Mouse (Mus musculus): Measurements from ENCODE around the gene Otud3. TPM values are rescaled to one million over a fixed set of nuclear protein-coding genes. Genes with fewer than 3 reads are reported as not detected.

Gene Otud3
- polyA plus RNA-seq (2012; rRNA removed) (1.1 and 1.5 TPM in 2 replicates), polyA plus RNA-seq (2014; fragmentation: Nextera tagmentation; extraction: Ambion mirVana) (0.75 and 0.94 TPM in 2 replicates)

GRCm38 (mm10) chr4:138913797-138914196 lies at the start of gene Otud3:
Otud3 (minus strand) TSS chr4:138913945.
- WGBS (ENCODE audit: insufficient replicate concordance), result under 1% methylated on average over 39 of the region's 39 CpGs
- H3K9ac ChIP-seq (replicated peaks), result peak within 1 kb of the TSS; percentile 83
- H3K36me3 ChIP-seq (replicated peaks; ENCODE audit: control insufficient read depth, insufficient read depth, low read depth), result no peaks in the 10 kb centered on the region
- TF ChIP-seq EP300 (IDR thresholded peaks at IDR 0.05; ENCODE audit: low read depth) (no peak), CTCF (IDR thresholded peaks at IDR 0.05; ENCODE audit: low read depth) (peak; percentile 80)
- peak; percentile 82 to 86 (median 84) for DNase-seq (ENCODE audit: low read depth in 3 of 3, low spot score in 3 of 3)
- no peak within 1 kb of the TSS for H3K27ac ChIP-seq
- peaks cover 0 to 4% of the 10 kb centered on the region in 2 experiments; a peak in 3 of 4 replicates for H3K4me1 ChIP-seq (replicated peaks; ENCODE audit: control insufficient read depth in 2 of 2, insufficient read depth in 2 of 2, low read length in 1 of 2)
- H3K4me2 ChIP-seq (ENCODE audit: low read depth), result peak within 1 kb of the TSS; percentile 89
- no peaks in the 10 kb centered on the region for H3K27me3 ChIP-seq (ENCODE audit: control insufficient read depth, insufficient read depth, low read length)
- peak within 1 kb of the TSS; percentile 67 to 87 for H3K4me3 ChIP-seq (ENCODE audit: insufficient read depth in 1 of 2, low read depth in 2 of 2, low read length in 2 of 2)
- ATAC-seq (ENCODE audit: insufficient read depth), result peak; percentile 90
- no peaks in the 10 kb centered on the region for H3K9me3 ChIP-seq (ENCODE audit: control insufficient read depth, low read length)

DNA sequence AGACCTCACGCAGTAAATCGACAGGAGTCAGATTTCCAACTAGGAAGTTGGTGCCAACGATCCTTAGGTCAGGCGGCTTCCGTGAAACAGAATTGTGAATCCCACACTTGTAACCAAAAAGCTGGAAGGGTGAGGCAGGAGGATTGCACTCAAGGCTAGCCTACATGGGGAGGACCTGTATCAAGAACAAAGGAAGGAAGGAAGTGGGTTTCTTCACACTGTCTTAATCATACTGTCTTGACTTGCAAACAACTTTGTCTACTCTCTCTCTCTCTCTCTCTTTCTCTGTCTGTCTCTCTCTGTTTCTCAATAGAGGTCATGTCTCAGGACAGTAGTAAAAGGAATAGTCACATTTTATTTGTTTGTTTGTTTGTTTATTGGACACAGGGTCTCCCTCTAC lies 49.0 kb upstream of the Otud3 start:
- Histone ChIP-seq H3K4me1 (replicated peaks; ENCODE audit: control insufficient read depth in 2 of 2, insufficient read depth in 2 of 2, low read length in 1 of 2) (no peaks in the 10 kb centered on the region; a peak in 1 of 4 replicates), H3K4me2 (ENCODE audit: low read depth) (no peak overlapping the region), H3K36me3 (replicated peaks; ENCODE audit: control insufficient read depth, insufficient read depth, low read depth) (no peaks in the 10 kb centered on the region), H3K9ac (replicated peaks) (no peak overlapping the region), H3K27me3 (ENCODE audit: control insufficient read depth, insufficient read depth, low read length) (no peaks in the 10 kb centered on the region), H3K27ac (no peak overlapping the region), H3K4me3 (ENCODE audit: insufficient read depth in 1 of 2, low read depth in 2 of 2, low read length in 2 of 2) (no peak overlapping the region), H3K9me3 (ENCODE audit: control insufficient read depth, low read length) (no peaks in the 10 kb centered on the region)
- no peak for TF ChIP-seq CTCF (IDR thresholded peaks at IDR 0.05; ENCODE audit: low read depth)
- no peak for TF ChIP-seq EP300 (IDR thresholded peaks at IDR 0.05; ENCODE audit: low read depth)
- DNase-seq (ENCODE audit: low read depth in 3 of 3, low spot score in 3 of 3) (no peak), ATAC-seq (ENCODE audit: insufficient read depth) (no peak)
- WGBS (ENCODE audit: insufficient replicate concordance), result 48% methylated on average over 5 of the region's 5 CpGs

- no peak overlapping the region for H3K4me2 ChIP-seq (ENCODE audit: low read depth)
- H3K27me3 ChIP-seq (ENCODE audit: control insufficient read depth, insufficient read depth, low read length), result no peaks in the 10 kb centered on the region
- H3K36me3 ChIP-seq (replicated peaks; ENCODE audit: control insufficient read depth, insufficient read depth, low read depth), result no peaks in the 10 kb centered on the region
- no peak for ATAC-seq (ENCODE audit: insufficient read depth)
- TF ChIP-seq CTCF (IDR thresholded peaks at IDR 0.05; ENCODE audit: low read depth) (no peak), EP300 (IDR thresholded peaks at IDR 0.05; ENCODE audit: low read depth) (no peak)
- H3K4me1 ChIP-seq (replicated peaks; ENCODE audit: control insufficient read depth in 2 of 2, insufficient read depth in 2 of 2, low read length in 1 of 2), result no peaks in the 10 kb centered on the region
- 54% methylated on average over 7 of the region's 7 CpGs for WGBS (ENCODE audit: insufficient replicate concordance)
- H3K4me3 ChIP-seq (ENCODE audit: insufficient read depth in 1 of 2, low read depth in 2 of 2, low read length in 2 of 2), result no peak overlapping the region
- H3K27ac ChIP-seq, result no peak overlapping the region
- no peak overlapping the region for H3K9ac ChIP-seq (replicated peaks)
- DNase-seq (ENCODE audit: low read depth in 3 of 3, low spot score in 3 of 3), result no peak
- H3K9me3 ChIP-seq (ENCODE audit: control insufficient read depth, low read length), result no peaks in the 10 kb centered on the region
Measured at GRCm38 (mm10) chr4:138959926-138960325, 46.2 kb upstream of the Otud3 start.

- DNase-seq (ENCODE audit: low read depth in 3 of 3, low spot score in 3 of 3) (no peak), ATAC-seq (ENCODE audit: insufficient read depth) (no peak)
- H3K4me3 ChIP-seq (ENCODE audit: insufficient read depth in 1 of 2, low read depth in 2 of 2, low read length in 2 of 2), result no peak overlapping the region
- no peak overlapping the region for H3K9ac ChIP-seq (replicated peaks)
- no peaks in the 10 kb centered on the region for H3K9me3 ChIP-seq (ENCODE audit: control insufficient read depth, low read length)
- H3K36me3 ChIP-seq (replicated peaks; ENCODE audit: control insufficient read depth, insufficient read depth, low read depth), result no peaks in the 10 kb centered on the region
- H3K27me3 ChIP-seq (ENCODE audit: control insufficient read depth, insufficient read depth, low read length), result no peaks in the 10 kb centered on the region
- no peak overlapping the region for H3K27ac ChIP-seq
- H3K4me1 ChIP-seq (replicated peaks; ENCODE audit: control insufficient read depth in 2 of 2, insufficient read depth in 2 of 2, low read length in 1 of 2), result no peaks in the 10 kb centered on the region
- TF ChIP-seq EP300 (IDR thresholded peaks at IDR 0.05; ENCODE audit: low read depth) (no peak), CTCF (IDR thresholded peaks at IDR 0.05; ENCODE audit: low read depth) (no peak)
- no peak overlapping the region for H3K4me2 ChIP-seq (ENCODE audit: low read depth)
- 67% methylated on average over 15 of the region's 15 CpGs for WGBS (ENCODE audit: insufficient replicate concordance)
Measured at GRCm38 (mm10) chr4:138959120-138959519, 45.4 kb upstream of the Otud3 start.

DNA sequence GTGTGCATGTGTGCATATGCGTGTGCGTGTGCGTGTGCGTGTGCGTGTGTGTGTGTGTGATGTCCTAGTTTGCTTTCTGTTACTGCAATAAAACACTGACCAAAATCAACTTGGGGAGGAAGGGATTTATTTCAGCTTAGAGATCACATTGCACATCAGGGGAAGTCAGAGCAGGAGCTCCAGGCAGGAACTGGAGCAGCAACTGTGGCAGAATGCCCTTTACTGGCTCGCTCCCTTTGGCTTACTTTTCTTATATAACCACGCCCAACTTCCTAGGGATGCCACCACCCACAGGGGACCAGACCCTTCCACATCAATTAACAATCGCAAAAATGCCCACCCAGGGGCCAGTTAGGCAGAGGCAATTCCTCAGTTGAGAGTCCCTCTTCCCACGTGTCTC lies 44.9 kb upstream of the Otud3 start:
- Histone ChIP-seq H3K9ac (replicated peaks) (no peak overlapping the region), H3K9me3 (ENCODE audit: control insufficient read depth, low read length) (no peaks in the 10 kb centered on the region), H3K4me3 (ENCODE audit: insufficient read depth in 1 of 2, low read depth in 2 of 2, low read length in 2 of 2) (no peak overlapping the region), H3K4me1 (replicated peaks; ENCODE audit: control insufficient read depth in 2 of 2, insufficient read depth in 2 of 2, low read length in 1 of 2) (no peaks in the 10 kb centered on the region), H3K4me2 (ENCODE audit: low read depth) (no peak overlapping the region), H3K27me3 (ENCODE audit: control insufficient read depth, insufficient read depth, low read length) (no peaks in the 10 kb centered on the region), H3K27ac (no peak overlapping the region), H3K36me3 (replicated peaks; ENCODE audit: control insufficient read depth, insufficient read depth, low read depth) (no peaks in the 10 kb centered on the region)
- DNase-seq (ENCODE audit: low read depth in 3 of 3, low spot score in 3 of 3) (no peak), ATAC-seq (ENCODE audit: insufficient read depth) (no peak)
- TF ChIP-seq EP300 (IDR thresholded peaks at IDR 0.05; ENCODE audit: low read depth) (no peak), CTCF (IDR thresholded peaks at IDR 0.05; ENCODE audit: low read depth) (no peak)
- 70% methylated on average over 9 of the region's 9 CpGs for WGBS (ENCODE audit: insufficient replicate concordance)

All from liver, embryonic 14.5 days (tissue).